Mouse (Mus musculus) urinary bladder, adult 18-20 months (tissue): ENCODE measurements at regions not wholly inside any gene's neighbourhood (a gene's known extent, or its start where the extent isn't known, plus 50 kb on each side); places are given as distances from the start of the nearest gene placed in this dataset.

Experiments used
- DNase-seq, 2 experiments: peaks; one replicate each; pipeline ENCODE4 v3.0.0; 2022; ENCODE audit warnings: low spot score in 2 of 2, mixed read lengths in 2 of 2

DNA sequence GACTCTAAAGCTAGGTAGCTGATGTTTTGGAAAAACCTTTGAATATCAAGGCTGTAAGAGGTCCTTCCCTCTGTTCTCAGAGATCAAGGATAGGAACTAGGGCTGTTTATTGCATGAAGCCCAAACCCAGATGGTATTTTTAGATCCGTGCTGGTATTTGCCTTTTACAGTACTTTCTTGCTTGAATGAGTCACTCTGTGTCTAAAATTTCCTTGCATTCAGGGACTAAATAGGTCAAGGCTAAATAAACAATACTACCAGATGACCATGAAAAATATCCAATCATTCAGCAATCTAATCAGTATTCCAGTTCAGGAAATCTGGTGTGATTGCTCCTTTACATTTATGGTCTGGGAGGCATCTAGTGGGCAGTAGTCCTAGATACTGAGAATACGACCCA is 243.6 kb downstream of the Btg1 start:
- no peak for DNase-seq

DNA sequence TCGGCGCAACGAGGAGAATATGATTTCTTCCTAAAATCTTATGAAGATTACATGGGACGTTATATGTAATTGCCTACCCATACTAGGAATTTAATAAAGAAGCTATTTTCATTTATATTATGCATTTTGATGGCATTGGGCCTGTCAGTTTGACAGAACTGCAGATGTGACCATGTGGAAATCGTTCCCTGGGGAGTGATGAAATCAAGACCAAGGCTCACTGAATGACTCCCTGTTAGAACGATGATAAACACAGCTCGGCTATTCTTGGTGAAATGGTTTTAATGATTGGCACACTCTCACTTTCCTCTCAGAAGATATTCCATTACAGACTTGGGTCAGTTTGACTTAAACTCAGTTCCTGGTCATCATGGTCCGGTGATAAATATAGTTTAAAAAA is 246.4 kb downstream of the Btg1 start:
- DNase-seq: no peak

DNA sequence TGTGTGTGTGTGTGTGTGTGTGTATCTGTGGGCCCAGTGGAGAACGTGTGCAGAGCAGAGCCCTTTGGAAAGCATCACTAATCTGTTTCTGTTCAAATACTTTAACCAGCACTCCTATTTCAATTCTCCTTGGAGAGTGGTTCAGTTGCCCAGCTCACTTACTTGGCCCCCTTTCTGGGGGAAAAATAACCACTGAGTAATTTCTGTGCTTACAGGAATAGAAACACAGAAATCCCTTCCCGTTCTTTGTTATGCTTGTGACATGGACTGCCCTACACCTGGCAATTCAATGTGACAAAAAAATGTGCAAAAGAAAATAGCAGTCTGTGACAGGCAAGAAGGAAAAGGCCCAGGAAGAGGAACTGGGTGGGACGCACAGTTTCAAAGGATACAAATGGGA is 249.7 kb downstream of the Btg1 start:
- DNase-seq: no peak

DNA sequence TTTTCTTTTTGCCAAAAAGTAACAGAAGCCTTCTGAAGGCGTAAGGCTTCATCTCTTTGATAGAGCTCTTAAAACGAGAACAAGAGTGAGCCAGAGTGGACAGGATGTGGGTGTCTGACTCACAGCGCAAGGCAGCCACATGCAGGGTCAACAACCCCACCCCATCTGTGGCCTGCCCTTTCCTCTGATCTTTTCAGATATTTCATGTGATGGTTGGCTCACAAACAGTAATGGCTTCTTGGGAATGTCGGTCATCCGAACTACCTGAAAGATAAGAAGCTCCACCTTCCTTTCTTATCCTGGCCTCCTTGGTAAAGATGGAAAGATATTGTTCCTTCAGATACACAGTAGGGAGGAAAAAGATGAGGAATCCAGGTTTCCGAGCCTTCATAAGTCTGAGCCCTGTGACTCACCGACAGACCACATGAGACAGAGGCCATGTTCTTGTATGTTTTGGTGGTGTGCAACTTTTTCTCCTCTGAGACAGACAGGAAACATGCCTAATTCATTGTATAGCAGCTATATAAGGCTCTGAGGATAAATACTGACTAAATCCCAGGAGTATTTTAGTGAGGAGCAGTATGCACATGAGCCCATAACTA is 254.9 kb downstream of the Btg1 start:
- peak; percentile 9 to 62 for DNase-seq

DNA sequence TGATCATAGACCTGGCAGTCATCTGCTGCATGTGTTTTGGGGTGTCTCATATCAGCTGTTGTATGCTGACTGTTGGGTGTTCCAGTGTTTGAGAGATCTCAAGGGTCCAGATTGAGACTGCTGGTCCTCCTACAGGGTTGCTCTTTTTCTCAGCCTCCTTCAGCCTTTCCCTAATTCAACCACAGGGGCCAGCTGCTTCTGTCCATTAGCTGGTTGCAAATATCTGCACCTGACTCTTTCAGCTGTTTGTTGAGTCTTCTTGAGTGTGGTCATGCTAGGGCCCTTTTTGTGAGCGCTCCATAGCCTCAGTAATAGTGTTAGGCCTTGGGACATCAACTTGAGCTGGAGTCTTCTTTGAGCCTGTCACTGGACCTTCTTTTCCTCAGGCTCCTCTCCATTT is 257.8 kb downstream of the Btg1 start:
- no peak for DNase-seq

DNA sequence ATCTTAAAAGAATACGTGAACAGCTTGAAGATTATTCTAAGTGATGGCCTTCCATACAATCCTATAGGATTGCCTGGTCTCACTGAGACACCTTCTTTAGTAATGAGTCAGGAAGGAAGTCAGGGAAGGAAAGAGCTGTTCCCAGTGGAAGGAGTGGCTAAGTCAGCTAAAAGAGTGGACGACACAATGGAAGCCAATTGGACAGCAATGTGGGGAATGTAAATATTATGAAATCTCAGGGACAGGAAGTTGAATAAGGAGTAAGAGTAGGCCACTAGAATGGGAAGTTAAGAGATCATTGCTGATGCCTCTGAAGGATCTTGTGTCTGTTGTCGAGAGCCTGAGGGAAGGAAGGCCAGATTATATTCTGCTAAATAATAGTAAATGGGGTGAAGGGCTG is 258.9 kb downstream of the Btg1 start:
- no peak for DNase-seq

DNA sequence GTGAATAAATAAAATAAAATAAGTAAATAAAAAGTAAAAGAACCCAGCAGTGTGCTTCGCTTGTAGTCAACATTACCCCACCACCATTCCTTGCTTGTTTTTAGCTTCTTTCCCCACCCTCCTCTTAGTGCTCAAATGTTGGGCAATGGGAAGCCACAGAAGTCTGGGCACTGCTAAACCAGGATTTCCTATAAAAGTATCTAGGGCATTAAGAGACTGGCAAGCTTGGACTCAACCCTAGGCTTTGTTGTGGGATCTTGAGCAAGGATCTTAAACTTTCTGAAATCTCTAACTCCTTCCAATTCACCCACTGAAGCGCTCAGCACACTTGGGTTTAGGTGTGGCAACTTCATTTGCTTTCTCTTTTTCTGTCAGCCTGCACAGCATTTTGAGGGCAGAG is 262.6 kb downstream of the Btg1 start:
- no peak for DNase-seq

DNA sequence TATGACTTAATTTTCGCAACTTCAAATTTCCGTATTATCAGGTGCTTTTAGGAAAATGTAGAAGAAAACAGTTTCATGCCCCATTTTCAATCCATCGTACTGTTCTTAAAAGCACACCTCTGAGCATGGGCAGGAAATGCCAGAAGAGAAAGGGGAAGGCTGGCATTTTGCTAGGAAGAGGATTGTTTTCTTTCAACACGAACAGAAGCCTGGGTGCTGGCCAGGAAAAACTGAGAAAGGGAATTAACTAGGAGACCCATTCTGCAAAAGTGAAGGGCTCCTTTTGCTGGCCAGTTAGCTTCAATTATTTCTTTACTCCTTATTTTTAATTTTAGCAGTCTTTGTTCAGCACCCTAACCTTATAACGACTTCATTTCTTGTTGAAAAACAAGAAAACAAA is 264.0 kb downstream of the Btg1 start:
- DNase-seq: no peak

DNA sequence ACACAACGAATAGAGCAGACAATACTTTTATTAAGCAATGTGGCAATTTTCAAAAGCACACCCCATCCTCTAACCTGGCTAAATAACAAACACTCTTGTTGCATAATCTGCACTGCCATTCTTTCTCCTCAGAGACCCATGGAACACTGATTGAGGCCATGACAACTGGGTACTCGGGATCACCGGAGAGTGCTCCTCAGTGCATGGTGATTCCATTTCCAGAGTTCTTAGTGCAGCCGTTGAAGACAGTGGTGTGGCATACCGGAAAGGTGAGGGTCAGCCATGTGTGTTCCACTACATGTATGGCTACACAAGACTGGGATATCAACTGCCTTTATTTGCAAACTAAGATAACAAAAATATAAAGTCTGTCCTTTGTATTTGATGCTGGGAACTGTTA is 264.4 kb downstream of the Btg1 start:
- no peak for DNase-seq

DNA sequence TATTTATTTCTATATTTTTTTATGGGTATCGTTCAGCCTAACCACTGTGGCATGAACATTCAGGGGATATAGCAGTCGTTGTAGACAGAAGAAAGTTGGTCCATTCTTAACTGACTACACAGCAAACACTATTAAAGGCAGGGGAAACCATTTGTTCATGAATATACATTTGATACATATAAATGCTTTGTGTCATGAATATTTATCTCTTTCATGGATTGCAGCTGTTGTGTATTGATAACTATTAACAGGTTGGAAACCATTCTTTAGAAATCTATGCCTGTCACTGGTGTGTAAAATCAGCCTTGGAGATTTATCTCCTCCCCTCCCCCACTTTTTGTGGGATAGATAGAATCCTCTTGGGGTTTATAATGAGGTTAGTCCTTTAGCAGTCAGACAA is 264.9 kb downstream of the Btg1 start:
- no peak for DNase-seq

DNA sequence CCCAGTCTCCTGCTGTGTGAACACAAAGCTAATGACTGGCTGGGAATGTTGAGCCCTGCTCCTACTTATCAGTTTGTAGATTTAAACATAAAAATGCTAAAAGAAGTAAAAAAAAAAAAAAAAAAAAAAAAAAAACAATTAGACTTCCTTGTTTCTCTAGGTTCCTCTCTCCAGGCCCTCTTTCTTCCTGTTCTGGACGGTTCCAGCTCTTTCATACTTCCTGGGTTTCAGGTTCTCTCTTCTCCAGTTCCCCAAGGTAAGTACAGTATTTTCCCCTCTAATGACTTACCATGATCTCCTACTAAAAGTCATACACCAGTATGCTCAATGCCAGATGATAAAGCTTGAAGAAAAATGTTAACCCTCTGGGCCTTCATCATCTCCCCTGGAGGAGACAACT is 284.3 kb downstream of the Btg1 start:
- DNase-seq: no peak

DNA sequence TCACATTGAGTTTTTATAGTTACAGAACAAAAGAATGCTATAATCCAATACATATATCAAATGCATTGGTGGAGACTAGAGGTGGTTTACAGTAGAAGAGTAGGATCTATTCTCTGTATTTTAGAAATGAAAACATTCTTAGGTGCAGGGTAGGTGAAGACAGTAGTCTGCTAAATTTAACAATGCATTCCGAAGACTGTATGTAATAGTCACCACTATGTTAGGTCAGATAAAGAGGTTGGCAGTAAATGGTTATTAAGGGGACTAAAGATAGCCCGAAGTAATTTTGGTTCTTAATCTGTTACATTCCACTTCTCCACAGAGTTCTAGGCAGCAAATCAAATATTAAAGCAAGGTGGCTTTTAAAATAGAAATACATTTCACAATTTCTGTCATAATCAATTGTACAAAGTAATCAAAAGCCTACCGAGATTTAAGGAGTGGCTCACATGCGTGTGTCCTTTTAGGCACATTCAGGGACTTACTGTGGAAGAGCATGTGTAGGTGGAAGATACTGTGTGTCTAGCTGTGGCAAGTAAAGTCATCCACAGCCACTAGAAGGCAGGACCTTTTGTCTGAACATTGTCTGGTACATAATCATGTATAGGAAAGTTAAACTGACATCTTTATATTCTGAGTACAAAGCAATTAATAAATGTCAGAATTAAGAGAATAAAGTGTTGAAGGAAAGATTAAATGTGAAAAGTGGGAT is 288.4 kb downstream of the Btg1 start:
- no peak for DNase-seq

DNA sequence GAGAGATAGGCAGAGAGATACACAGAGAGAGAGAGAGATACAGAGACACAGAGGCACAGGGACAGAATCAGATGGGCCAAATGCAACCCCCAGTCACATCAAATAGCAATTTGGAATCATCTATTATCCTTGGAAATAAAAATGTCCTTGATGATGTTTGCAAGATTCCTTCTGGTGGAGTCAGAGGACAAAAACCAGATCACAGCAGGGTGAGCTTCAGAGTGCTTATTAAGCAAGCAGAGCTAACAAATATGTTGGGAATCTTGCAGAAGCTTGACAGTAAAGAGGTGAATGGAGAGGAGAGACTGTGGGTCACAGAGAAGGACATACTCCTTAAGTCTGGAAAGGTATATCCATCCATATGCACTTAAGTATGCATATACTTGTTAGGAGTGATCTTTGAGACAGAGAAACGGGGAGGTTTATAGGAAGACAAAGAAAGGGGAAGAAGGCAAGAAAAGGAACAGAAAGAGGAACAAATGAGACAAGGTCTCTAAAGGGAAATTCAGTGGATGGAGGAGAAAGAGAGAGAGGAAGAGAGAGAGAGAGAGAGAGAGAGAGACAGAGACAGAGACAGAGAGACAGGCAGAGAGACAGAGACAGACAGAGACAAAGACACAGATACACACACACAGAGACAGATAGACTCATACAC is 293.0 kb downstream of the Btg1 start:
- DNase-seq: no peak

DNA sequence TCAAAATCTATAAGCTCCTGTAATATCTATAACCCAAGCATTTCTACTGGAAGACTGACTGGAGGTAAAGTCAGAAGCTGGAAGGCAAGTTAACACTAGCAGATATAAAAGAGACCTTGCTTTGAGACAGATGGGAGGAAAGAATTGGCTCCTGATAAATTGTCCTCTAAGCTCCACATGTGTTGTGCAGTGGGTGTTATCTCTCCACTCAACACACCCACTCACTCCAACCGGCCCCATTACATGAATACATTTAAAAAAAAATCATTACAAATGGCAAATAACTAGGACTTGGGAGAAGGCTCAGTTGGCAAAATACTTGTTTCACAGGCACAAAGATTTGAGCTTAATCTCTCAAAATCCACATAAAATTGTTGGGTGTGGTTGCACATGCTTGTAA is 304.4 kb downstream of the Btg1 start:
- no peak for DNase-seq

DNA sequence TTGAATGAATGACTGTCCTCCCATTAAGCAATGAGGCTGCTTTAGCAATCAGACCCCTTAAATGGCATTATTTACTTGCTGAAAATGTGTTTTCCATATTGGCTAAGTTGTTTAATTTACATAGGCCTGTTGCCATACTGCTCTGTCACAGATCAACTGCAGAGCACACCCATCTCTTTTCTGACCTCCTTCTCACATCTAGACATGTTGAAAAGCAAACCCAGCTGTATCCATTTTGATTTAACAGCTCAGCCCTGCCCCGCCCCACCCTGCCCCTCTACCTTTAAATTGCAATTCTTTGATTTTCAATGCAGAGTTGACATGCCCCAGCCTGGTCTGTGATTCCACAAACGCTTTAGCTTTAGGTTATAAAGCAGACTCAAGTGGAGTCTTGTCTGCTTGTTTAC is 307.5 kb downstream of the Btg1 start:
- peak in 1 of 2 experiments; percentile 6 for DNase-seq

DNA sequence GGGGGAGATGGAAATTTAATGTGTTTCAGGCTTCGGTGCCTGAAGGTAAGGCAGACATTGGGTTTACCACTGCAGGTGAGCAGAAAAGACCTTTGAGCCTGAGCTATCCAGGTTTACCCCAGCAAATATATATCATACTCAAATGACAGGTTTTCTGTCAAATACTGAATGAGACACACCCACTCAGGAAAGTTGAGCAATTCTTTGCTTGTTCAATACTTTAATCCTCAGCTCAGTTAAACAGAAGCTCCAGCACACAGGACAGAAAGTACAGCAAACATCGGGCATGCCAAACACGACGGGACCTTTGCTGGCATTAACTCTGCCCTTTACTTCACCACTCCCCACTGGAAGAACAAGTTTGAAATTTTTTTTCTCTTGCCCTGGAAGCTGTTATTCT is 307.9 kb downstream of the Btg1 start:
- DNase-seq: peak in 1 of 2 experiments; percentile 64

DNA sequence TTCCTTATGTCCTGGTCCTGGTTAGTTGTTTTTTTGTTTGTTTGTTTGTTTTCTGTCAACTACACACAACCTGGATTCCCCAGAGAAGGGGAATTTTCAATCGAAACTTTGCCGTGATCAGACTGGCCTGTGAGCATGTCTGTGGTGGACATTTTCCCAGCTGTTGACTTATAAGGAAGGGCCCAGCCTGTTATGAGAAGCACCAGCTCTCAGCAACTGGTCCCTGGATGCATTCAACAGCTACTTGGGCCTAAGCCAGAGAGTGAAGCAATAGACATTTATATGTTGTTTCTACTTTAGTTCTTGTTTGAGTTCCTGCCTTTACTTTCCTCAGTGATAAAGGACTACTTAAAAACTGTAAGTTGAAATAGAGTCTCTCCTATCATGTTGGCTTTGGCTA is 309.0 kb downstream of the Btg1 start:
- no peak for DNase-seq

DNA sequence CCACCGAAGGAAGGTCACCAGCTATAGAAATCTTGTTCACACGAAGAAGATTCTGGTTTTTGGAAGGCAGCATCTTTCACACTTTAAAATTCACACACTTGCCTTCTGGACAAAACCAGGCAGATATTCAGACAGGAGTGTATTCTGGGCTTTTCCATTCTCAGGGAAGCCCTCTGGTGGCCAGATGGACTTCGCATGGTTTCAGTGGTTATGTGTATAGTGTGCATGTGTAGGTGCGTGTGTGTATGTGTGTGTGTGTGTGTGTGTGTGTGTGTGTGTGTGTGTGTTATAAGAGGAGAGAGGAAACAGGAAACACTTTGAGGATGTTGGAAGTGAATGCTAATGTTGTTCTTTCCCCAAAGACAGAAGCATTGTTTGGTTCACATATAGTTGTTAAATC is 317.9 kb downstream of the Btg1 start:
- DNase-seq: peak; percentile 13 to 39

DNA sequence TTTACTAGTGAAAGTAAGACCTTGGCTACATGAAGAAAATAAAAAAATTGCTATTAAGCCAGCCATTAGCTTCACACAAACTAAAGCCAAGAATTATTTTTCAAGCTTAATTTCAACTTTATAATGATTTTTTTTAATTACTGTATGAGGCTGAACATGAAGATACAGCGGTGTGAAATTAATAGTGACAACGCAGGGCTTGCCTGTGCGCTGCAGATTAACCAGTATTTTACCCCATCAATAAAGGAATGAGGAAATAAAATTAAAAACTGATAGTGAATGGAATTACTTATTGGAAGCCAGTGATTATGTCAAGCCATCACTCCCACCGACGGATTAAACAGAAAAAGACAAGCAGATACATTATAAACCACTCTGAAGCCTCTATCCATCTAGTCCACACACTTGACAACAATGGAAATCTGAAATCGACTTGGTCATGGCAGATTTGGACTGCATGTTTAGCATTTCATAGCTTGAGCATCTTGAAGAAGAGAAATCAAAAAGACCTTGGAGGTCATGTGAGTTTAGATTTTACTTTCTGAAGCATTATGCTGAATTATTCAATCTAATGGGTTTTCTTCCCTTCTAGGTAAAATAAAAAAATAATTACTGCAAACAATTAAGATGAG is 324.2 kb downstream of the Btg1 start:
- no peak for DNase-seq

DNA sequence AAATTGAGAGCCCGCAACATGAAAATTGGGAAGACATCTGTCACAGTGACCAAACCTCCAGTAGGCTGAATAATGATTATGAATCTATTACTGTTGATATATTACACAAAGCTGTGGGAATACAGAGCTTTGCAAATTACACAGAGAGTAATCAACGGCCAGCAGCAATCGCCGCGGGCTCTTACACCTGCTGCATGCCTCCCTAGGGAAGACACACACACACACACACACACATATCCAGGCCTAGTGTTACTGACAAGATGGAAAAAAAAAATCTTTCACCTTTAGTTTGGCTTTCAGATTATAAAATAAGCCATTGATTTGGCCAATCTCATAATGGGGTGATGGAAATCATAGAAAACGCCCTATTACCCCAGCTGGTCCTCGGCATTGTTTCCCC is 327.4 kb downstream of the Btg1 start:
- no peak for DNase-seq

DNA sequence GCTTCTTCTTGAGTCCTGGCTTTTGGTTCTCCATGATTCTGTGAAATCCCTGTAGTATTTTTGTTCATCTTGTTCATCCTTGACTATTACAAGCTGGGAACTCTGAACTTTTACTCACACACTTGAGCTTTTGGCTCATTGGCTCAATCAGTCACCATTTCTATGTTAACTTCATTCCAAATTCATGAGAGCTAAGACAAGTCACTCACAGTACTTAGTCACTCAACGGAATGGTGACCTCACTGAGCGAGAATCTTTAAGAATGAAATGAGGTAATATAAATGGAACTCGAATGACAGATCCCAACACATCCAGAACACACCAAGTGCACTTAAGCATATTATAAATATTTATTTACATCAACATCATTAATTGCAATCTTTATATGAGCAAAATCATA is 331.2 kb downstream of the Btg1 start:
- no peak for DNase-seq

DNA sequence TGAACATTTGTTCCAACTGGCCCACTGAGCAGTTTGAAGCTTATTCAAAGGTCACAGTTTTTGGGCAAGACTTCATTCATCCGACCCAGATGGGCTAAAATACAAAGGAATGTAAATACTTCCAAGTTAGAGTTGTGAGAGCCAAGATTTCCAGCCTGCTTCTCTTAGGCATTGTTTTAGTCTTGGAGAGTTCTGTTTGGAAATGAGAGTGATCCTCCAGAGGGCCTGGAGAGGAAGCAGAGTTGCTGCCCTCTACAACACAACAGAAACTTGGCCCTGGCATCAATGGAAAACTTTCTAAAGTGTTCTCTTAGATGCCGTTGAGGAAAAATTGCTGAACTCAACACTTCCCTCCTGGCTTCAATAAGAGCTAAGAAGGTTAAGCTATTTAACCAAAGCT is 332.1 kb downstream of the Btg1 start:
- DNase-seq: no peak
